Mouse (Mus musculus): ENCODE results near the gene Alkbh6. TPM values are rescaled to one million over a fixed set of nuclear protein-coding genes. Genes with fewer than 3 reads are reported as not detected.

Gene Alkbh6
- total and polyA plus RNA-seq, 2 experiments from 2014 or later = 116 to 129 TPM

DNA sequence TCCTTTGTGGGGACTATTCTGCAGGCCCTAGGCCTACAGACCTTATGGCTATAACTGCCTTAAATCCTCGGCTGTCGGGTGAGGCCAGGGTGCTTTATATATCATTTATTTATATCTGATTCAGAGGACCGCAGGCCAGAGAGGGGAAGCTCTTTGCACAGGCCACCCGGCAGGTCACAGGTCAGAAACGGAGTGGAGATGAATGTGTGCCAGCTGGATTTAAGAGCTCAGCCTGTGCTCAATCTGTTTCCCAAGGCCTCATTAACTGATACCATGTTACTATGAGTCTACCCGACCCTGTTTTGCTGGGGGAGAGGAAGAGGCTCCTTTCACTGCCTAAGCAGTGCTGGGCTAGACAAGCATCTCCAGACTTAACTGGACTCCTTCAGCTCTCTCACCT is 34.1 kb upstream of the Alkbh6 start:
- no peak for DNase-seq (ENCODE audit: low spot score)
- no peak overlapping the region for H3K4me2 ChIP-seq (ENCODE audit: low read depth, low read length)
- no peaks in the 10 kb centered on the region for H3K9me3 ChIP-seq (ENCODE audit: low read length)
- no peak for ATAC-seq
- no peak overlapping the region for H3K27ac ChIP-seq
- no peak for TF ChIP-seq CTCF (IDR thresholded peaks at IDR 0.05; ENCODE audit: low read depth)
- no peak overlapping the region for H3K9ac ChIP-seq (replicated peaks; ENCODE audit: low read length)
- no peak overlapping the region for H3K4me3 ChIP-seq (ENCODE audit: low read length)
- H3K4me1 ChIP-seq (ENCODE audit: insufficient read depth, low read length) = no peaks in the 10 kb centered on the region
- H3K36me3 ChIP-seq (ENCODE audit: insufficient read depth, low read length) = 0 out of 2 replicates have a peak, but pooled peaks cover 4% of the 10 kb centered on the region
- WGBS = 88% methylated on average over 6 of the region's 6 CpGs
- no peaks in the 10 kb centered on the region for H3K27me3 ChIP-seq (ENCODE audit: insufficient read depth, low read length)

DNA sequence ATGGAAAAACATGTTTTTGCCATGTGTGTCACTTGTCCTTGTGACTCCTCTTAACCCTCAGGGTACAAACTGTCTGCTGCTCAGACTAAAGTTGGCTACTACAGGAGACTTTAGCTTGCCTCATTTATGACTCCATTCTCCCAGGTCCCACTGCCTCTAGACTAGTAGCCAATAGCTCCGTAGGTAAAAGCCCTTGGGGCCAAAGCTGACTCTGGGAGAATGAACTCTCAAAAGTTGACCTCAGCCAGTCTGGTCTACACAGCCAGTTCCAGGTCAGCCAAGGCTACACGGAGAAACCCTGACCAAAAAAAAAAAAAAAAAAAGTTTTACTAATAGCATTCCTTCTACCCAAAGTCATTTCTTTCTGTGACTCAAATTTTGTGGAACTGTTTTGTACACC is 29.6 kb upstream of the Alkbh6 start:
- DNase-seq (ENCODE audit: low spot score) (no peak), ATAC-seq (no peak)
- Histone ChIP-seq H3K9ac (replicated peaks; ENCODE audit: low read length) (no peak overlapping the region), H3K4me1 (ENCODE audit: insufficient read depth, low read length) (no peaks in the 10 kb centered on the region), H3K9me3 (ENCODE audit: low read length) (no peaks in the 10 kb centered on the region), H3K4me2 (ENCODE audit: low read depth, low read length) (no peak overlapping the region), H3K27me3 (ENCODE audit: insufficient read depth, low read length) (no peaks in the 10 kb centered on the region), H3K27ac (no peak overlapping the region), H3K4me3 (ENCODE audit: low read length) (no peak overlapping the region), H3K36me3 (ENCODE audit: insufficient read depth, low read length) (no peaks in the 10 kb centered on the region)
- TF ChIP-seq CTCF (IDR thresholded peaks at IDR 0.05; ENCODE audit: low read depth) = no peak
- 67% methylated on average over 2 of the region's 2 CpGs for WGBS

DNA sequence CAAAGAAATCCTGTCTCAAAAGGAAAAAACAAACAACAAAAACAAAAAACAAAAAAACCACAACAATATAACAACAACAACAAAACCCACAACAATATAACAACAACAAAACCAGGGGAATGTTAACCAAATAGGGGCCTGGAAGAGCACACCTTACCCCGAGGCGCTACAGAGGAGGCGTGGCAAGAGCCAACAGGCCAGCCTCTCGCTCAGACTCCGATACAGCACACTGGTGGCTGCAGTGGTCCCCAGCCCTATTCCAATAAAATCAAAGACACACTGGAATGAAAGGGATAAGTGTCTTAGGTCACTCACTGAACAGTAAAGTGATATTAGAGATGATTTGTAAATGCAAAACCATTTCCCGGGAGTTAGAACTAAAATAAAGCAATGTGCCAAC is 29.0 kb upstream of the Alkbh6 start:
- WGBS = under 1% methylated on average over 6 of the region's 6 CpGs
- no peak for TF ChIP-seq CTCF (IDR thresholded peaks at IDR 0.05; ENCODE audit: low read depth)
- peak overlapping the region; percentile 46; the same call in 1 of the 2 replicates for H3K9ac ChIP-seq (replicated peaks; ENCODE audit: low read length)

DNA sequence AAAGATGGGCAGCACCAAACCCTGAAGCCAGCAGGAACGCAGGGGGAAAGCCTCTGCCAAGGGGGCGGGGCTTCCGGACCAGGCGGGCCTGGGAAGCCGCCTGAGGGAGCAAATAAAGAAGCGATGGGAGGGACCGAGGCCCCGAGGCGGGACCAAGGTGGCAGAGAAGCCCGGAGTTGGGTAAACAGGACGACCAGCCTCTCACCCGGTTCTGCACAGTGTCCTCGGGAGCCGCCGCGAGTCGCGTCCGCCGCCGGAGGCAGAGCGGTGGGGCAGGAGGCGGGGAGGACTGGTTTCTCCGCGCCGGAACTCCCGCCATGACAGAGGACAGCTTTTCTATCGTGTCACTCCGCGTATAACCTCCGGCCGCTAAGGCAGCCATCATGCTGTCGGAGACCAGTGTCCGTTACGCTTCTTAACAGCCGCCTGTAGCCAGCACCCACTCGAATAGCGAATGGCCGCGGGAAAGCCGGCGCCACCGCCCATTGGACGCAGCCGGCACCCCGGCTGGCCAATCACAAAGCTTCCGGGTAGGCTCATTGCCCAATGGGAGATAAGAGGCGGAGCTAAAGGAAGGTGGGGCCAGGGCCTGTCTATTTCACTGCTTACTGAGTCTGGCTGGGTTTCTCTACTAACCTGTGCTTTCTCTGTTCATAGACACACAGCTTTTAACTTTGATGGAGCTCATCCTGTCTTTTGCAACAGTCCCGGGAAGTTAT is 28.4 kb upstream of the Alkbh6 start, which contains the start of the genes Thap8 and Wdr62:
Thap8 (plus strand) TSS at position 144 of the 719 bp plus-strand sequence.
Wdr62 (minus strand) TSS at position 469 of the 719 bp plus-strand sequence.
- H3K9ac ChIP-seq (replicated peaks; ENCODE audit: low read length) = peak within 1 kb of the TSS; percentile 54
- DNase-seq (ENCODE audit: low spot score) (peak; percentile 97), ATAC-seq (peak; percentile 97)
- H3K9me3 ChIP-seq (ENCODE audit: low read length) = no peaks in the 10 kb centered on the region
- H3K27ac ChIP-seq = peak within 1 kb of the TSS; percentile 96
- WGBS = under 1% methylated on average over 48 of the region's 49 CpGs
- no peaks in the 10 kb centered on the region for H3K36me3 ChIP-seq (ENCODE audit: insufficient read depth, low read length)
- TF ChIP-seq CTCF (IDR thresholded peaks at IDR 0.05; ENCODE audit: low read depth) = no peak
- no peaks in the 10 kb centered on the region for H3K4me1 ChIP-seq (ENCODE audit: insufficient read depth, low read length)
- peak within 1 kb of the TSS; percentile 95 for H3K4me2 ChIP-seq (ENCODE audit: low read depth, low read length)
- H3K27me3 ChIP-seq (ENCODE audit: insufficient read depth, low read length) = no peaks in the 10 kb centered on the region
- H3K4me3 ChIP-seq (ENCODE audit: low read length) = peak within 1 kb of the TSS; percentile 76

More for the DNA sequence above, 29.0 kb upstream of the Alkbh6 start:
- Histone ChIP-seq H3K4me3 (ENCODE audit: low read length) (peak overlapping the region; percentile 76), H3K36me3 (ENCODE audit: insufficient read depth, low read length) (no peaks in the 10 kb centered on the region), H3K4me1 (ENCODE audit: insufficient read depth, low read length) (no peaks in the 10 kb centered on the region), H3K27ac (no peak overlapping the region), H3K9me3 (ENCODE audit: low read length) (no peaks in the 10 kb centered on the region), H3K27me3 (ENCODE audit: insufficient read depth, low read length) (no peaks in the 10 kb centered on the region), H3K4me2 (ENCODE audit: low read depth, low read length) (peak overlapping the region; percentile 95)
- ATAC-seq (no peak), DNase-seq (ENCODE audit: low spot score) (no peak)

DNA sequence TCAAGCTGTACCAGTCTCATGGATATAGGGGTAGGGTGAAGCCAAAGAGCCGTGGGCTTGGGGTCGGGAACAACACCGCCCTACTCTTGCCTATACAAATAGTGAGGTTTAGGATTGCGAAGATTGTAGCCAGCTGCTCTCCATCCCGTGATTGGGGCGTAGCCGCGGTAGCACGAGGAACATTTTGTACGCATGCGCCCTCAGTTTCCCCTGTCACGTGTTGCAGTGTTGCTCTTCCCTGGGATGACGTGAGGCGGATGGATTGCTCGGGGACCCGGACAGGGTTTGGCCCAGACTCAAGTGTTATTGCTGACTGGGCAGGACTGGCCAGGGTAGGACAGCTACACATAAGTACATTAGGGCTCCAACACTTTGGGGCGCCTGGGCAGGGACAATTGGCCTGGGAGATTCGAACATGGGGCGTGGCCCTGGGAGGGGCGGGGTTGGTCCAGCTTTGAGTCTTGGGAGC is 27.8 kb upstream of the Alkbh6 start:
- Histone ChIP-seq H3K9me3 (ENCODE audit: low read length) (no peaks in the 10 kb centered on the region), H3K27ac (peak overlapping the region; percentile 96), H3K4me2 (ENCODE audit: low read depth, low read length) (peak overlapping the region; percentile 95), H3K4me3 (ENCODE audit: low read length) (peak overlapping the region; percentile 76), H3K36me3 (ENCODE audit: insufficient read depth, low read length) (no peaks in the 10 kb centered on the region), H3K27me3 (ENCODE audit: insufficient read depth, low read length) (no peaks in the 10 kb centered on the region), H3K9ac (replicated peaks; ENCODE audit: low read length) (peak overlapping the region; percentile 54), H3K4me1 (ENCODE audit: insufficient read depth, low read length) (no peaks in the 10 kb centered on the region)
- no peak for TF ChIP-seq CTCF (IDR thresholded peaks at IDR 0.05; ENCODE audit: low read depth)
- ATAC-seq (peak; percentile 87), DNase-seq (ENCODE audit: low spot score) (peak; percentile 95)
- 1% methylated on average over 20 of the region's 20 CpGs for WGBS

DNA sequence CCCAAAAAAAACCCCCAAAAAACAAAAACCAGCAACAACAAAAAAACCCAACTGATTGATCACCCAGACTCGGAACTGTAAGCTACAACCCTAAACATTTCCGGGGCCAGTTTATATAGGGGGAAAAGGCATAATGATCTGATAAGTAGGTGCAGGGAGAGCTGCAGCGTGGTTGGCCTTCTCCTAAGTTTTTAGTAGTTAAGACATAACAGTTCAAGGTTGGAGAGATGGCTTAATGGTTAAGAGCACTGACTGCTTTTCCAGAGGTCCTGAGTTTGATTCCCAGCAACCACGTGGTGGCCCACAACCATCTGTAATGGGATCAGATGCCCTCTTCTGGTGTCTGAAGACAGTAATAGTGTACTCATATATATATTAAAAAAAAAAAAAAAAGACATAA is 27.0 kb upstream of the Alkbh6 start:
- DNase-seq (ENCODE audit: low spot score) (no peak), ATAC-seq (no peak)
- Histone ChIP-seq H3K9ac (replicated peaks; ENCODE audit: low read length) (no peak overlapping the region; the same call in 1 of the 2 replicates), H3K4me2 (ENCODE audit: low read depth, low read length) (peak overlapping the region; percentile 95; the same call in 1 of the 2 replicates), H3K36me3 (ENCODE audit: insufficient read depth, low read length) (no peaks in the 10 kb centered on the region), H3K4me1 (ENCODE audit: insufficient read depth, low read length) (no peaks in the 10 kb centered on the region), H3K27me3 (ENCODE audit: insufficient read depth, low read length) (no peaks in the 10 kb centered on the region), H3K9me3 (ENCODE audit: low read length) (no peaks in the 10 kb centered on the region), H3K27ac (0 out of 2 replicates have a peak overlapping the region, but pooled peaks have one; percentile 96), H3K4me3 (ENCODE audit: low read length) (peak overlapping the region; percentile 76; the same call in 1 of the 2 replicates)
- TF ChIP-seq CTCF (IDR thresholded peaks at IDR 0.05; ENCODE audit: low read depth) = no peak
- WGBS = 77% methylated on average over 4 of the region's 4 CpGs

DNA sequence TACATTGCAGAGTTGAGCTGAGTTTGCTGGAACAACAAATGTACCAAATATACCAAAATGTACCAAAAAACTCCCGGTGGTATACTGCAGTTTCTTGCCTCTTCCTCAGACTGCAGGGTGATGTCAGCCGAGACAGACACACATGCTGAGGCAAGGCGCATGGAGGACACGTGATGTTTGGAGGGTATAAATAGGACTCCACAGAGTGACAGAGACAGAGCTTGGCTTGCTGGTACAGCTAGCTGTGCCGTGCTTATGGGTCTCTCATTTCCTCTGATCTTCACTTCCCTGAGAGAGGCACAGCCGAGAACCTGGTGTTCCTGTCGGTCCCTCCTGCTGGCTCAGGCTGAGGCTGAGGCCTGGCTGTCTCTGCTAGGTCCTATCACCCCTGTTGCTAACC is 25.8 kb upstream of the Alkbh6 start:
- H3K27ac ChIP-seq = no peak overlapping the region
- no peak overlapping the region for H3K9ac ChIP-seq (replicated peaks; ENCODE audit: low read length)
- no peak overlapping the region for H3K4me3 ChIP-seq (ENCODE audit: low read length)
- no peaks in the 10 kb centered on the region for H3K9me3 ChIP-seq (ENCODE audit: low read length)
- DNase-seq (ENCODE audit: low spot score) (no peak), ATAC-seq (no peak)
- no peak for TF ChIP-seq CTCF (IDR thresholded peaks at IDR 0.05; ENCODE audit: low read depth)
- H3K27me3 ChIP-seq (ENCODE audit: insufficient read depth, low read length) = no peaks in the 10 kb centered on the region
- H3K4me2 ChIP-seq (ENCODE audit: low read depth, low read length) = no peak overlapping the region
- no peaks in the 10 kb centered on the region for H3K4me1 ChIP-seq (ENCODE audit: insufficient read depth, low read length)
- 81% methylated on average over 7 of the region's 7 CpGs for whole genome bisulfite sequencing
- no peaks in the 10 kb centered on the region for H3K36me3 ChIP-seq (ENCODE audit: insufficient read depth, low read length)

All from hindbrain, postnatal 0 days (tissue).